9 mouse cellular contexts compared by ENCODE assay signal in the genomic region with DNA sequence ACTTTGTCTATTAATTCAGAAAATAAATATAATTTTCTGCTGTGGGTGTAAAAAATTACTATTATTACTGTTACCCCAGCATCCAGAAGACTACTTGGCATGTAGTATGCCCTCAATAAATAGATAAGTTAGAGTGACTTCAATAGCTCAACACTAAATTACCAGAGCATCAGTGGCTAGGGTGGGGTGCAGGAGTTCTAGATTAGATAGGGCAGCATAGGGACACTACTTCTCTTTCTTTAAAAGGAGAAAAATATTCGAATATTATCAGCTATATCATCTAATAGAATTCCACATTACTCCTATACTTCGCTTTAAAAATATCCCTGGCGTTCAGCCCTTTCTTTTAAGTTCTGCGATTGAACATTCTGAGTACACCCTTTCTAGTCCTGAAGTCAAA. TPM values are rescaled to one million over a fixed set of nuclear protein-coding genes. Genes with fewer than 3 reads are reported as not detected.
DNase-seq lines count a peak whose midpoint lies in the region; ATAC-seq and TF ChIP-seq lines count a peak whose summit lies in the region.
"Had no signal": no experiment of that assay in that cellular context is flagged by ENCODE, and none has a peak within 500 bp of the region (broad histone marks: within the 10 kb centered on the region; RNA-seq: fewer than 3 reads in every experiment).

No protein-coding gene starts in this region.

- H3K4me2 ChIP-seq in forebrain, embryonic 14.5 days (ENCODE audit: low read length): peak overlapping the region; percentile 65
- H3K4me2 ChIP-seq in liver, embryonic 14.5 days (ENCODE audit: low read depth): peak overlapping the region; percentile 78

- H3K9me3 ChIP-seq in forebrain, embryonic 14.5 days (replicated peaks; ENCODE audit: control insufficient read depth, low read length): no peaks in the 10 kb centered on the region
- no peaks in the 10 kb centered on the region for H3K9me3 ChIP-seq in liver, embryonic 14.5 days (ENCODE audit: control insufficient read depth, low read length)

- peaks cover 4% of the 10 kb centered on the region for H3K36me3 ChIP-seq in C2C12 (ENCODE audit: control insufficient read depth, insufficient read depth)
- no peaks in the 10 kb centered on the region for H3K36me3 ChIP-seq in forebrain, embryonic 14.5 days (ENCODE audit: control insufficient read depth, insufficient read depth, low read length)
- no peaks in the 10 kb centered on the region for H3K36me3 ChIP-seq in liver, embryonic 14.5 days (replicated peaks; ENCODE audit: control insufficient read depth, insufficient read depth, low read depth)

- intact Hi-C loops in gastrocnemius, adult 2 months (cut with DNase I): no loop called here

- ATAC-seq in forebrain, embryonic 14.5 days: peak; percentile 2; the same call in 1 of the 2 replicates
- ATAC-seq in liver, embryonic 14.5 days (ENCODE audit: insufficient read depth): peak; percentile 44; the same call in 1 of the 2 replicates

- 40% methylated on average over 4 of the region's 4 CpGs for WGBS in forebrain, embryonic 14.5 days
- WGBS in liver, embryonic 14.5 days (ENCODE audit: insufficient replicate concordance): 11% methylated on average over 4 of the region's 4 CpGs

- peak overlapping the region; percentile 83 for H3K9ac ChIP-seq in forebrain, embryonic 14.5 days (ENCODE audit: low read length)
- H3K9ac ChIP-seq in liver, embryonic 14.5 days (replicated peaks): peak overlapping the region; percentile 75

- H3K4me3 ChIP-seq in gastrocnemius, adult 2 months: peak overlapping the region; percentile 97
- peak overlapping the region; percentile 55 for H3K4me3 ChIP-seq in C2C12 (ENCODE audit: insufficient read depth, poor library complexity, severe bottlenecking)
- H3K4me3 ChIP-seq in forebrain, embryonic 14.5 days (ENCODE audit: low read depth, low read length): peak overlapping the region; percentile 77
- peak overlapping the region; percentile 71 to 93 for H3K4me3 ChIP-seq in liver, embryonic 14.5 days (ENCODE audit: insufficient read depth in 1 of 2, low read depth in 2 of 2, low read length in 2 of 2)

- H3K27me3 ChIP-seq in C2C12 (ENCODE audit: control insufficient read depth, insufficient read depth, insufficient read length): no peaks in the 10 kb centered on the region
- no peaks in the 10 kb centered on the region for H3K27me3 ChIP-seq in forebrain, embryonic 14.5 days (replicated peaks; ENCODE audit: control insufficient read depth, insufficient read depth, low read length)
- H3K27me3 ChIP-seq in liver, embryonic 14.5 days (ENCODE audit: control insufficient read depth, insufficient read depth, low read length): no peaks in the 10 kb centered on the region

- TF ChIP-seq EP300 in liver, embryonic 14.5 days (IDR thresholded peaks at IDR 0.05; ENCODE audit: low read depth): no peak

- TF ChIP-seq CTCF in gastrocnemius, adult 2 months (IDR thresholded peaks at IDR 0.05): no peak
- TF ChIP-seq CTCF in C2C12 (IDR thresholded peaks at IDR 0.05; ENCODE audit: control insufficient read depth, insufficient read depth, insufficient read length): no peak
- no peak for TF ChIP-seq CTCF in liver, embryonic 14.5 days (IDR thresholded peaks at IDR 0.05; ENCODE audit: low read depth)

- peak overlapping the region; percentile 48 for H3ac ChIP-seq in C2C12 (ENCODE audit: control insufficient read depth, insufficient read length, low read depth)

- H3K27ac ChIP-seq in gastrocnemius, adult 2 months: peak overlapping the region; percentile 98
- peak overlapping the region; percentile 48; the same call in 1 of the 2 replicates for H3K27ac ChIP-seq in forebrain, embryonic 14.5 days (ENCODE audit: low read depth, low read length)
- peak overlapping the region; percentile 87 for H3K27ac ChIP-seq in liver, embryonic 14.5 days

- peaks cover 44% of the 10 kb centered on the region for H3K79me2 ChIP-seq in C2C12 (ENCODE audit: control insufficient read depth, insufficient read depth)

- H3K79me3 ChIP-seq in C2C12 (ENCODE audit: low read depth): peaks cover 39% of the 10 kb centered on the region

- DNase-seq in gastrocnemius, adult 2 months: no peak
- DNase-seq in gastrocnemius, postnatal 4 days (ENCODE audit: low spot score in 2 of 2): no peak
- DNase-seq in forebrain, embryonic 14.5 days (ENCODE audit: low spot score): no peak
- DNase-seq in liver, embryonic 14.5 days (ENCODE audit: low read depth in 3 of 3, low spot score in 3 of 3): no peak
- DNase-seq in thymus, postnatal 36 days: no peak
- no peak for DNase-seq in frontal cortex, postnatal 14 days (ENCODE audit: low spot score in 2 of 2)
- DNase-seq in gastrocnemius, postnatal 10 days: no peak

- peaks cover 8% of the 10 kb centered on the region; the same call in 1 of the 2 replicates for H3K4me1 ChIP-seq in forebrain, embryonic 14.5 days (ENCODE audit: control insufficient read depth, insufficient read depth, low read length)
- H3K4me1 ChIP-seq in liver, embryonic 14.5 days (replicated peaks; ENCODE audit: control insufficient read depth in 2 of 2, insufficient read depth in 2 of 2, low read length in 1 of 2): peaks cover 13 to 15% of the 10 kb centered on the region in 2 experiments

TF ChIP-seq in C2C12, 6 proteins besides CTCF, POLR2A, EP300 and RAD21:
- TF ChIP-seq CEBPB (IDR thresholded peaks at IDR 0.05; ENCODE audit: low read depth) (no peak), FOSL1 (IDR thresholded peaks at IDR 0.05; ENCODE audit: insufficient read depth, low read length, poor library complexity, severe bottlenecking) (no peak), MAX (IDR thresholded peaks at IDR 0.05) (no peak), USF1 (IDR thresholded peaks at IDR 0.05; ENCODE audit: low read depth) (no peak), MYOD1 (IDR thresholded peaks at IDR 0.05; ENCODE audit: control insufficient read depth, insufficient read length, low read depth) (no peak), MYOG (IDR thresholded peaks at IDR 0.05; ENCODE audit: control insufficient read depth, extremely low read depth, insufficient read length) (no peak)

RNA-seq across cellular contexts. Expression of a gene that starts 0.5 kb away (rescaled TPM):
- total RNA-seq in gastrocnemius, adult 2 months (2021): 10 to 100 TPM; 23.9 to 27.7 TPM
- 10 to 100 TPM; 25.1 to 31.9 TPM for total RNA-seq in gastrocnemius, postnatal 4 days (2021)
- polyA plus RNA-seq in C2C12 (2012; fragmentation: generic; extraction: Trizol): 15.9 TPM
- 50.4 and 51.1 TPM in 2 replicates for polyA plus RNA-seq in forebrain, embryonic 14.5 days (2014; fragmentation: Nextera tagmentation; extraction: Ambion mirVana)
- 15.2 and 21.1 TPM in 2 replicates for polyA plus RNA-seq in liver, embryonic 14.5 days (2012; rRNA removed)
- 38.2 and 41.4 TPM in 2 replicates for polyA plus RNA-seq in liver, embryonic 14.5 days (2014; fragmentation: Nextera tagmentation; extraction: Ambion mirVana)
- 10 to 100 TPM; 22.0 to 27.7 TPM for total RNA-seq in gastrocnemius, postnatal 10 days (2021)

RNA-seq across cellular contexts. Expression of a gene that starts 0.5 kb away (rescaled TPM):
- total RNA-seq in gastrocnemius, adult 2 months (2021): 1 to 10 TPM; 3.0 to 3.4 TPM
- 1 to 10 TPM; 6.0 to 7.6 TPM for total RNA-seq in gastrocnemius, postnatal 4 days (2021)
- 0.70 TPM for polyA plus RNA-seq in C2C12 (2012; fragmentation: generic; extraction: Trizol)
- polyA plus RNA-seq in forebrain, embryonic 14.5 days (2014; fragmentation: Nextera tagmentation; extraction: Ambion mirVana): 5.5 and 6.4 TPM in 2 replicates
- 0.80 and 1.7 TPM in 2 replicates for polyA plus RNA-seq in liver, embryonic 14.5 days (2012; rRNA removed)
- polyA plus RNA-seq in liver, embryonic 14.5 days (2014; fragmentation: Nextera tagmentation; extraction: Ambion mirVana): 3.5 and 3.8 TPM in 2 replicates
- 1 to 10 TPM; 5.0 to 6.9 TPM for total RNA-seq in gastrocnemius, postnatal 10 days (2021)

RNA-seq across cellular contexts. Expression of a gene that starts 32.4 kb away (rescaled TPM):
- total RNA-seq in gastrocnemius, adult 2 months (2021): under 1 TPM; 0.15 to 0.17 TPM
- total RNA-seq in gastrocnemius, postnatal 4 days (2021): under 1 TPM; 0.41 to 0.42 TPM
- polyA plus RNA-seq in C2C12 (2012; fragmentation: generic; extraction: Trizol): not detected
- 0.16 TPM in 1 of 2 replicates, not detected in the other for polyA plus RNA-seq in forebrain, embryonic 14.5 days (2014; fragmentation: Nextera tagmentation; extraction: Ambion mirVana)
- 7.0 and 9.3 TPM in 2 replicates for polyA plus RNA-seq in liver, embryonic 14.5 days (2012; rRNA removed)
- polyA plus RNA-seq in liver, embryonic 14.5 days (2014; fragmentation: Nextera tagmentation; extraction: Ambion mirVana): 21.6 and 28.5 TPM in 2 replicates
- total RNA-seq in gastrocnemius, postnatal 10 days (2021): under 1 TPM; 0.35 to 0.54 TPM
- total RNA-seq: neutrophil, adult 5-6 weeks had no signal

Comparison
In these comparisons a context has a peak if more than half of its experiments do, and no peak if none do; other contexts are left out.
1. H3K27ac ChIP-seq: peak in every context shown above with its lines; median percentile 98 in gastrocnemius, adult 2 months; 87 in liver, embryonic 14.5 days; 48 in forebrain, embryonic 14.5 days.